Mouse (Mus musculus): ENCODE results near the gene Mark1. TPM values are rescaled to one million over a fixed set of nuclear protein-coding genes. Genes with fewer than 3 reads are reported as not detected.
A peak's percentile ranks its signal among the peaks of the same experiment; 100 is the strongest.

The Mark1 gene
- polyA plus RNA-seq, 1 experiment from 2014 or later, result 8.4 TPM

GRCm38 (mm10) chr1:184870646-184871385, 128.6 kb downstream of the Mark1 start:
- POLR2A ChIA-PET, result no interaction called here
- CTCF ChIA-PET, result no interaction called here
- in situ Hi-C loops (cut with MboI; ENCODE audit: low pct_unique_long_range_greater_than_20kb), result no loop called here
- ATAC-seq, result no peak
- no peak for TF ChIP-seq CTCF (IDR thresholded peaks at IDR 0.05)
- DNase-seq (ENCODE audit: low read depth, low spot score), result no peak
- H3K27me3 ChIP-seq, result no peaks in the 10 kb centered on the region

DNA sequence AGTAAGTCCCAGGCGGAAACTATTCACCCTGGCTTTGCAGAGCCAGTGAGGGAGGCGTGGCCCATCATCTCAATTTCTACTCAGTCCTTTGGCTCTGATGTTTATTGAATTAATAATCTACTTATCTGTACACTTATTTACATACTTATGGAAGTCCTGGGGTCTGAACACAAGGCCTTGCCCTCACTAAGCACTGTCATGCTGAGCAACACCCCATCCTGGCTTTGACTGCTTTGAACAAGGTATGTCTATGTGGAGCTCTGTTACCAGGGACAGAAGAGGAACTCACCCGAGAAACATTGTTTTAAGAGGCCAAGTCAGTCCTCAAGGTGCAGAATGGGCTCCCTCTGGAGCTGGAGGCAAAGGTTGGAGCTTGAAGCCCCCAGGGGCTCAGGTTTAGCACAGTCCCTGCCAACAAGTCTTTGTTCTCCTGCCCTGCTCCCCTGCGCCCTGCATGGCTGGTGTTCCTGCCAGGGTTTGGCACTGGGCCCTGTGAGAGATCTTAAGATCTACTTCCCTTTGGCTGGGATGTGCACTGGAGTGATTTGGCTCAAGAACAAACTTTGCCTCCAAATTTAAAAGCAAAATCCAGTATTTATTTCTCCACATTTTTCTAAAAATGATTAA, 129.3 kb downstream of the Mark1 start:
- TF ChIP-seq CTCF (IDR thresholded peaks at IDR 0.05), result no peak
- POLR2A ChIA-PET, result no interaction called here
- ATAC-seq, result no peak
- H3K27me3 ChIP-seq, result no peaks in the 10 kb centered on the region
- in situ Hi-C loops (cut with MboI; ENCODE audit: low pct_unique_long_range_greater_than_20kb), result no loop called here
- DNase-seq (ENCODE audit: low read depth, low spot score), result no peak
- CTCF ChIA-PET, result no interaction called here

DNA sequence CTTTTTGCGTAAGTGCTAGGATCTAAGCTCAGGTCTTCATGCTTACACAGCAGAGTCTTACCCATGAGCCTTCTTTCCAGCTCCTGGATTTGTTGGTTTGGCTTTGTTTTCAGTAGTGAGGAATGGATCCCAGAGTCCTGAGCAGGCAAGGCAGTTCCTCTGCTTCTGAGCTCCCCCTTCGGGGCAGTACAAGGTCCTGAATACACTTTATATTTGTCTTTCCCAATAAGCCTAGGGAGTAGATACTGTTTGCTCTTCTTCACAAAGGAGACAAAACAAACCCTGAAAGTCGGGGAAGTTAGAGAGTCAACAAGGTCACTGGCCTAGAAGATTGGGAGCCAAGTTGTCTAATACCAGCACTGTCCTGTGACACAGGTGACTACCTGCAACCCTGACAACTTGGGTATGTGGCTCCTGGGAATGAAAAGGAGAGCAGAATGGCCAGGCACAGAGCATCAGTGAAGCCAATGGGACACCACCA, 131.7 kb downstream of the Mark1 start:
- CTCF ChIA-PET, result interaction anchor here (1.0 to 1.3 kb wide), 2 partner anchors 15 to 22 kb away, joined by 3 read pairs; no protein-coding TSS in a partner anchor
- no peak for TF ChIP-seq CTCF (IDR thresholded peaks at IDR 0.05)
- DNase-seq (ENCODE audit: low read depth, low spot score) (no peak), ATAC-seq (no peak)
- POLR2A ChIA-PET, result no interaction called here
- in situ Hi-C loops (cut with MboI; ENCODE audit: low pct_unique_long_range_greater_than_20kb), result no loop called here
- H3K27me3 ChIP-seq, result no peaks in the 10 kb centered on the region

GRCm38 (mm10) chr1:184864381-184864801, 135.0 kb downstream of the Mark1 start:
- no peak for TF ChIP-seq CTCF (IDR thresholded peaks at IDR 0.05)
- POLR2A ChIA-PET, result no interaction called here
- H3K27me3 ChIP-seq, result no peaks in the 10 kb centered on the region
- no peak for ATAC-seq
- CTCF ChIA-PET, result interaction anchor here (2.0 kb wide), 1 partner anchor 11 kb away, joined by 6 read pairs; no protein-coding TSS in a partner anchor
- no peak for DNase-seq (ENCODE audit: low read depth, low spot score)
- in situ Hi-C loops (cut with MboI; ENCODE audit: low pct_unique_long_range_greater_than_20kb), result no loop called here

DNA sequence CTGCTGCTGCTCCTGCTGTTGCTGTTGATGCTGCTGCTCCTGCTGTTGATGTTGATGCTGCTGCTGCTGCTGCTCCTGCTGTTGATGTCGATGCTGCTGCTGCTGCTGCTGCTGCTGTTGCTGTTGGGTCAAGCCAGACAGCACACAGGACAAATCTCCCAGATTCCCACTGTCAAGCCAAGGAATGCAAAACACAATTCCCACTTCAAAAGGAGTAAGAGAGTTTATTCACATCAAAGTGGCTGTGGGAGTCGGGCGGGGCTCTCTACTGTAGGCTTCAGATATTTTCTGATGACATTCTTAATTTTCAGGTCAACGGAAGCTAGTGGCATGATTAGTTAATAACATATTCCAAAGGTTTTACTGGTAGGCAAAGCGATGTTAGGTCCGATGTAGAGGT, 136.7 kb downstream of the Mark1 start:
- CTCF ChIA-PET, result interaction anchor here (1.8 kb wide), 1 partner anchor 10 kb away, joined by 5 read pairs; no protein-coding TSS in a partner anchor
- DNase-seq (ENCODE audit: low read depth, low spot score) (no peak), ATAC-seq (no peak)
- no peak for TF ChIP-seq CTCF (IDR thresholded peaks at IDR 0.05)
- POLR2A ChIA-PET, result no interaction called here
- no peaks in the 10 kb centered on the region for H3K27me3 ChIP-seq
- in situ Hi-C loops (cut with MboI; ENCODE audit: low pct_unique_long_range_greater_than_20kb), result no loop called here

- no peak for DNase-seq (ENCODE audit: low read depth, low spot score)
- peak; percentile 41 for ATAC-seq
- no peak for TF ChIP-seq CTCF (IDR thresholded peaks at IDR 0.05)
- ChIA-PET CTCF (no interaction called here), POLR2A (no interaction called here)
- H3K27me3 ChIP-seq, result no peaks in the 10 kb centered on the region
- in situ Hi-C loops (cut with MboI; ENCODE audit: low pct_unique_long_range_greater_than_20kb), result no loop called here
Measured at GRCm38 (mm10) chr1:184861551-184861950, 137.8 kb downstream of the Mark1 start.

- ATAC-seq (no peak), DNase-seq (ENCODE audit: low read depth, low spot score) (no peak)
- H3K27me3 ChIP-seq, result no peaks in the 10 kb centered on the region
- no peak for TF ChIP-seq CTCF (IDR thresholded peaks at IDR 0.05)
- in situ Hi-C loops (cut with MboI; ENCODE audit: low pct_unique_long_range_greater_than_20kb), result no loop called here
- ChIA-PET POLR2A (no interaction called here), CTCF (no interaction called here)
Measured at GRCm38 (mm10) chr1:184860276-184860675, 139.1 kb downstream of the Mark1 start.

DNA sequence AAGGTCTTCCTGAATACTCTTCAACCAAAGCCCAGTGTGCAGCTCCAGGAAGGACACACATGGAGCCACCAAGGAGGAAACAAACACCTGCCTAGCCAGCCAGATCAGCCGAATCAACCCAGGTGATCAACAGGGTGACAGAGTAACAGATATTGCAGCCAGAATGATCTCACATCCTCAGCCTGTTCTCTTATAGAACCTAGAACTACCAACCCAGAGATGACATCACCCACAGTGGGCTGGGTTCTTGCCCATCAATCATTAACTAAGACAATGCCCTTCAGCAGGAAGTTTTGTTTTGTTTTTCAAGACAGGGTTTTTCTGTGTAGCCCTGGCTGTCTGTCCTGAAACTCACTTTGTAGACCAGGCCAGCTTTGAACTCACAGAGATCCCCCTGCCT, 141.1 kb downstream of the Mark1 start:
- in situ Hi-C loops (cut with MboI; ENCODE audit: low pct_unique_long_range_greater_than_20kb), result no loop called here
- ATAC-seq (no peak), DNase-seq (ENCODE audit: low read depth, low spot score) (no peak)
- ChIA-PET POLR2A (no interaction called here), CTCF (interaction anchor here (1.3 to 1.7 kb wide), 2 partner anchors 21 to 25 kb away, joined by 3 to 5 read pairs; no protein-coding TSS in a partner anchor)
- no peaks in the 10 kb centered on the region for H3K27me3 ChIP-seq
- no peak for TF ChIP-seq CTCF (IDR thresholded peaks at IDR 0.05)

- POLR2A ChIA-PET, result no interaction called here
- in situ Hi-C loops (cut with MboI; ENCODE audit: low pct_unique_long_range_greater_than_20kb), result no loop called here
- no peak for DNase-seq (ENCODE audit: low read depth, low spot score)
- no peak for TF ChIP-seq CTCF (IDR thresholded peaks at IDR 0.05)
- no peaks in the 10 kb centered on the region for H3K27me3 ChIP-seq
- CTCF ChIA-PET, result interaction anchor here (1.3 to 1.7 kb wide), 3 partner anchors 26 to 61 kb away, joined by 3 to 5 read pairs (median 3); no protein-coding TSS in a partner anchor
- ATAC-seq, result no peak
Measured at GRCm38 (mm10) chr1:184857216-184857615, 142.2 kb downstream of the Mark1 start.

DNA sequence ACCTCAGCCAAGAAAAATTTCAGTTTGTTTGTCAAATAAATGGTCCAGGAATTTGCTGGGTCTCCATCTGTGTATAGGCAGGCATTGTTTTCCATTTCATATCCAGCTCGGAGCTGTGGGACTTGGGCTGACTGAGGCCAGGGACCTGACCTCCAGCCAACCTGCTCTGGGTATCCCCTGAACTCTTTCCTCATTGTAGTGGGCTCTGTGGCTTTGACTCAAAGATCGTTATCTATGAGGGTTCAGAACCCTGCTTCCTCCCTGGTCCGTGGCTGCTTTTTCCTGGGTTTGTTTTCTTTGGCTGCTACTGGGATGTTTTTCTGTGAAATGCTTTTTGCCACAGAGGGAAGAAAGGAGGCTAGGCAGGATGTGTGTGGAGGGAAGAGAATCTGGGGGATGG, 145.4 kb downstream of the Mark1 start:
- TF ChIP-seq CTCF (IDR thresholded peaks at IDR 0.05), result no peak
- DNase-seq (ENCODE audit: low read depth, low spot score), result no peak
- no peak for ATAC-seq
- H3K27me3 ChIP-seq, result no peaks in the 10 kb centered on the region
- ChIA-PET CTCF (interaction anchor here (1.4 to 3.2 kb wide), 8 partner anchors 9 to 339 kb away, joined by 5 to 21 read pairs (median 5); no protein-coding TSS in a partner anchor), POLR2A (no interaction called here)
- in situ Hi-C loops (cut with MboI; ENCODE audit: low pct_unique_long_range_greater_than_20kb), result loop anchor here (5.0 kb wide), 2 partner anchors 38 to 338 kb away; no protein-coding TSS in a partner anchor

GRCm38 (mm10) chr1:184853339-184853738, 146.0 kb downstream of the Mark1 start:
- ChIA-PET POLR2A (interaction anchor here (0.6 kb wide), 1 partner anchor 227 kb away, joined by 3 read pairs; no protein-coding TSS in a partner anchor), CTCF (interaction anchor here (0.8 to 3.2 kb wide), 9 partner anchors 10 to 340 kb away, joined by 3 to 21 read pairs (median 5); no protein-coding TSS in a partner anchor)
- DNase-seq (ENCODE audit: low read depth, low spot score) (no peak), ATAC-seq (peak; percentile 32)
- in situ Hi-C loops (cut with MboI; ENCODE audit: low pct_unique_long_range_greater_than_20kb), result loop anchor here (5.0 kb wide), 2 partner anchors 39 to 339 kb away; no protein-coding TSS in a partner anchor
- TF ChIP-seq CTCF (IDR thresholded peaks at IDR 0.05), result no peak
- no peaks in the 10 kb centered on the region for H3K27me3 ChIP-seq

All from Patski (cell line).